Mouse (Mus musculus): ENCODE data around the gene Sh3pxd2a. TPM values are rescaled to one million over a fixed set of nuclear protein-coding genes. Genes with fewer than 3 reads are reported as not detected.

The Sh3pxd2a gene
- total and polyA plus RNA-seq, 3 experiments = 1.3 to 4.6 (median 3.2) TPM

DNA sequence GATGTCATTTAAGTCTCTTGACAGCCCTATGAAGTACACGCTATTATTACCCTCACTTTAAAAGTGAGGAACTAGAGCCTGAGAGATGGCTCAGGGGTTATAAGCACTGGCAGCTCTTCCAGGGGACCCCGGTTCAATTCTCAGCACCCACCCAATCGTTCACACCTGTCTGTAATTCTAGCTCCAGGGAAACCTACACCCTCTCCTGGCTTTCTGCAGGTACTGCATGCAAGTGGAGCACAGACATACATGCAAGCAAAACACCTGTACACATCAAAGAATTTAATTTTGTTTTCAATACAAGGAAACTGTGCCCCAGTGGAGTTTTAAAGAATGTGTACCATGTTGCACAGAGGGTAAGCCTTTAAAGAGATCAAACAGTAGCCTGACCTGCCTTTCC is 2.4 kb downstream of the Sh3pxd2a start:
- dilution Hi-C loops (cut with MboI; ENCODE audit: extremely low pct_ligation_motif_present, extremely low pct_unique_long_range_greater_than_20kb, low sequenced_read_pairs) (no loop called here), in situ Hi-C loops (cut with MboI; ENCODE audit: low pct_ligation_motif_present, low pct_unique_long_range_greater_than_20kb, low sequenced_read_pairs) (no loop called here)
- peaks cover 0 to 33% of the 10 kb centered on the region in 2 experiments; a peak in 2 of 4 replicates for H3K4me1 ChIP-seq (ENCODE audit: control insufficient read depth in 1 of 2, insufficient read depth in 2 of 2)
- DNase-seq (ENCODE audit: extremely low read depth) = no peak
- H3K79me2 ChIP-seq (replicated peaks; ENCODE audit: control insufficient read depth, extremely low read depth, insufficient read depth, poor library complexity, severe bottlenecking) = no peaks in the 10 kb centered on the region
- no peaks in the 10 kb centered on the region for H3K27me3 ChIP-seq (replicated peaks)
- H3K4me3 ChIP-seq (replicated peaks in 1 of 3; ENCODE audit: low read depth in 2 of 3, low read length in 2 of 3, poor library complexity in 1 of 3) = no peak overlapping the region
- no peak overlapping the region for H3K9ac ChIP-seq (ENCODE audit: insufficient read depth, low read depth)
- peaks cover 0 to 30% of the 10 kb centered on the region in 2 experiments for H3K36me3 ChIP-seq (replicated peaks in 1 of 2; ENCODE audit: control insufficient read depth in 1 of 2, insufficient read depth in 1 of 2, low read length in 1 of 2)
- peaks cover 8% of the 10 kb centered on the region for H3K9me3 ChIP-seq (replicated peaks; ENCODE audit: low read length)
- no peak overlapping the region for H3K27ac ChIP-seq (ENCODE audit: insufficient read depth, low read depth)
- H3K4me2 ChIP-seq (ENCODE audit: insufficient read depth, low read depth, poor library complexity, severe bottlenecking) = no peak overlapping the region
- TF ChIP-seq CTCF (conservative IDR thresholded peaks at IDR 0.05 in 1 of 2, IDR thresholded peaks at IDR 0.05 in 1 of 2; ENCODE audit: low read depth in 2 of 2, low read length in 2 of 2) = peak; percentile 20 to 25; a peak in 2 of 4 replicates
- no peak for TF ChIP-seq RCOR1 (conservative IDR thresholded peaks at IDR 0.05; ENCODE audit: low read depth, low read length)
- no peak for TF ChIP-seq PAX5 (IDR thresholded peaks at IDR 0.05; ENCODE audit: low read length)
- TF ChIP-seq MAFK (IDR thresholded peaks at IDR 0.05; ENCODE audit: insufficient replicate concordance, low read length) = no peak
- TF ChIP-seq SMC3 (IDR thresholded peaks at IDR 0.05; ENCODE audit: low read depth, low read length) = peak; percentile 11; the same call in 1 of the 2 replicates
- no peak for TF ChIP-seq POLR2AphosphoS2 (IDR thresholded peaks at IDR 0.05; ENCODE audit: low read depth, low read length)

DNA sequence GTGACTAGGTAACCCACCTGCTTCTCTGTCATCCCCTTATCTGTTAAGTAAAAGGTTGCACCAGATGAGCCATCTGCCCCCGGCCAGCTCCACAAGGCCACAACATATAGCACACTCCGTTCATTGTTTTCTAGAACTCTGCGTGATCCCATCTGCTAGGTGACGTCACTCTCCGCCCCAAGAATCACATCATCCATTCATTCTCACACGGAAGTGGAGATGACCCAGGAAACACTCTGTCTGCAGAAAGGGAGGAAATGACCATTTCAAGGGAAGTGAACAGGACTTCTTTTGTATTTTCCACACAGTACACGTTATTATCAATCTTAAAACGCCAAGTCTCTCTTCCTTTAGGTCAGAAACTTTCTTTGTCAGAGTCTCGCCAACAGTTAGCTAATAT is 2.8 kb downstream of the Sh3pxd2a start:
- Histone ChIP-seq H3K27ac (ENCODE audit: insufficient read depth, low read depth) (no peak overlapping the region), H3K9me3 (replicated peaks; ENCODE audit: low read length) (peaks cover 8% of the 10 kb centered on the region), H3K27me3 (replicated peaks) (no peaks in the 10 kb centered on the region), H3K9ac (ENCODE audit: insufficient read depth, low read depth) (no peak overlapping the region), H3K79me2 (replicated peaks; ENCODE audit: control insufficient read depth, extremely low read depth, insufficient read depth, poor library complexity, severe bottlenecking) (no peaks in the 10 kb centered on the region), H3K4me3 (replicated peaks in 1 of 3; ENCODE audit: low read depth in 2 of 3, low read length in 2 of 3, poor library complexity in 1 of 3) (no peak overlapping the region), H3K36me3 (replicated peaks in 1 of 2; ENCODE audit: control insufficient read depth in 1 of 2, insufficient read depth in 1 of 2, low read length in 1 of 2) (peaks cover 0 to 30% of the 10 kb centered on the region in 2 experiments), H3K4me2 (ENCODE audit: insufficient read depth, low read depth, poor library complexity, severe bottlenecking) (no peak overlapping the region), H3K4me1 (ENCODE audit: control insufficient read depth in 1 of 2, insufficient read depth in 2 of 2) (peaks cover 0 to 36% of the 10 kb centered on the region in 2 experiments; a peak in 2 of 4 replicates)
- TF ChIP-seq NRF1 (IDR thresholded peaks at IDR 0.05; ENCODE audit: low read depth, low read length) (no peak), CHD2 (IDR thresholded peaks at IDR 0.05; ENCODE audit: low read length) (no peak), ZNF384 (IDR thresholded peaks at IDR 0.05; ENCODE audit: low read depth, low read length) (no peak), CTCF (conservative IDR thresholded peaks at IDR 0.05 in 1 of 2, IDR thresholded peaks at IDR 0.05 in 1 of 2; ENCODE audit: low read depth in 2 of 2, low read length in 2 of 2) (no peak), CHD1 (IDR thresholded peaks at IDR 0.05; ENCODE audit: low read depth, low read length) (no peak), POLR2AphosphoS2 (IDR thresholded peaks at IDR 0.05; ENCODE audit: low read depth, low read length) (no peak), ZMIZ1 (IDR thresholded peaks at IDR 0.05; ENCODE audit: low read depth, low read length) (no peak), ZC3H11A (IDR thresholded peaks at IDR 0.05; ENCODE audit: low read depth, low read length) (no peak), MAX (IDR thresholded peaks at IDR 0.05; ENCODE audit: low read length) (no peak), RAD21 (IDR thresholded peaks at IDR 0.05; ENCODE audit: low read depth, low read length) (no peak), JUND (conservative IDR thresholded peaks at IDR 0.05; ENCODE audit: low read depth, low read length) (no peak), SIN3A (IDR thresholded peaks at IDR 0.05; ENCODE audit: low read length) (no peak), EP300 (IDR thresholded peaks at IDR 0.05; ENCODE audit: low read length) (no peak), BHLHE40 (IDR thresholded peaks at IDR 0.05; ENCODE audit: low read depth, low read length) (no peak)
- in situ Hi-C loops (cut with MboI; ENCODE audit: low pct_ligation_motif_present, low pct_unique_long_range_greater_than_20kb, low sequenced_read_pairs) = no loop called here
- dilution Hi-C loops (cut with MboI; ENCODE audit: extremely low pct_ligation_motif_present, extremely low pct_unique_long_range_greater_than_20kb, low sequenced_read_pairs) = no loop called here
- no peak for DNase-seq (ENCODE audit: extremely low read depth)

Measured in CH12.LX (cell line).